Mouse (Mus musculus) olfactory bulb, adult 2 months (tissue): ENCODE results near the gene Slc51b.

Source experiments
- CTCF ChIP-seq: fragments of 200-500 bp; IDR thresholded peaks from 2 replicates; pipeline ENCODE4 v1.5.1; 2012; ENCODE audit warnings: low read depth, mild to moderate bottlenecking, low read length, moderate library complexity; ENCODE audit not compliant: insufficient read depth
- POLR2A ChIP-seq: fragments of 200-500 bp; IDR thresholded peaks from 2 replicates; pipeline ENCODE4 v1.6.1; 2012; ENCODE audit warnings: mild to moderate bottlenecking, low read depth, low read length, moderate library complexity; ENCODE audit not compliant: insufficient read depth

DNA sequence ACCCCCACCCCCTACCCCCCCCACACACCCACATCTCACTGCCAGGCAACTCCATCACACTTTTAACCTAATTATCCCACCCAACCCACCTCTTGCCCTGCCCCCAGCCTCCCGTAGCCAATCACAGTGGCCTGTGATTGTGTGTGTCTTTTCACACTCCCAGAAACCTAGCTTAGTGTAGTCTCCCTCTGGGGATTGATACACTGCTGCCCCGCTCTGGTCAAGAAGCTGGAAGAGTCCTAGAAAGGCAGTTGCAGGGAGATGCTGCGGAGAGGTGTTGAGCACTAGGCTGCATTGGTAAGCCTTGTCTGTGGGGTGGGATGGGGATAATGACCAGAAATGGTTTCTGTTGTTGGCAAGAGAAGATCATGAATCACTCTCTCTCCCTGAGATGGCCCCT, 5.0 kb downstream of the Slc51b start:
- TF ChIP-seq CTCF = no peak
- no peak for TF ChIP-seq POLR2A
